Comparison of ENCODE assay signal across 24 mouse cellular contexts in the genomic region with DNA sequence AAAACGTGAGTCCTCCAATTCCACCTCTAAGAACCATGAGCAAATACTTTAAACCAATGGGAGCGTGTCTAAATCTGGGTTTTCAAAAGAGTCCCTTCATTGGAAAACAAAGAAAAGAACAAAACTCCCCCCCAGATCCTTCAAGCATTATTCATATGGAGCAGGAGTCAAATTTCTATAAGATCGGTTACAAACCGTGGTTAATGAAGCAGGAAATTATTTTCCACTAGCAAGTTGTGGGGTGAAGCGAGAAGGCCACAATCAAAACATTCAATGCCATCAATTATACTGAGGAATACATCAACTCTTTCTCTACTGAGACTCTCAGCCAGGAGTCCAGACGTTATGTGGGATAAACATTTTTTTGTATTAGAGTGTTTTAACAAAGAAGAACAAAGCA.
DNase-seq lines count a peak whose midpoint lies in the region; ATAC-seq lines count a peak whose summit lies in the region.
"Had no signal": no experiment of that assay in that cellular context is flagged by ENCODE, and none has a peak within 500 bp of the region (broad histone marks: within the 10 kb centered on the region; RNA-seq: fewer than 3 reads in every experiment).

No protein-coding gene starts in this region.

- H3K27me3 ChIP-seq in forebrain, embryonic 11.5 days (ENCODE audit: control insufficient read depth, insufficient read depth, low read length): no peaks in the 10 kb centered on the region
- H3K27me3 ChIP-seq in forebrain, embryonic 13.5 days: no peaks in the 10 kb centered on the region
- H3K27me3 ChIP-seq in kidney, embryonic 14.5 days (ENCODE audit: control insufficient read depth, insufficient read depth, low read length): no peaks in the 10 kb centered on the region
- H3K27me3 ChIP-seq: forebrain, embryonic 15.5 days; hindbrain, embryonic 15.5 days; neural tube, embryonic 15.5 days had no signal

- H3K36me3 ChIP-seq in forebrain, embryonic 11.5 days (ENCODE audit: control insufficient read depth, insufficient read depth, low read length): no peaks in the 10 kb centered on the region
- H3K36me3 ChIP-seq in forebrain, embryonic 13.5 days (ENCODE audit: poor library complexity, severe bottlenecking): no peaks in the 10 kb centered on the region
- H3K36me3 ChIP-seq in kidney, embryonic 14.5 days (ENCODE audit: control insufficient read depth, insufficient read depth, low read length): no peaks in the 10 kb centered on the region
- H3K36me3 ChIP-seq: forebrain, embryonic 15.5 days; hindbrain, embryonic 15.5 days; neural tube, embryonic 15.5 days had no signal

- ATAC-seq in forebrain, embryonic 11.5 days (replicated peaks; ENCODE audit: low FRiP score): 0 out of 2 replicates have a peak, but pooled peaks have one; percentile 21
- no peak for ATAC-seq in forebrain, embryonic 13.5 days
- ATAC-seq in kidney, embryonic 14.5 days (ENCODE audit: low FRiP score, low TSS enrichment): peak; percentile 40; the same call in 1 of the 2 replicates
- ATAC-seq: CD4-positive, CD25-positive, alpha-beta regulatory T cell, adult 4 months; forebrain, embryonic 15.5 days; intestine, embryonic 16.5 days; midbrain, embryonic 16.5 days had no signal

- no peak overlapping the region for H3K27ac ChIP-seq in forebrain, embryonic 11.5 days (ENCODE audit: low read depth, low read length)
- no peak overlapping the region for H3K27ac ChIP-seq in forebrain, embryonic 13.5 days
- H3K27ac ChIP-seq in kidney, embryonic 14.5 days (ENCODE audit: low read depth, low read length): peak overlapping the region; percentile 43; the same call in 1 of the 2 replicates
- H3K27ac ChIP-seq: forebrain, embryonic 15.5 days; hindbrain, embryonic 15.5 days; neural tube, embryonic 15.5 days had no signal

- no peak overlapping the region for H3K9ac ChIP-seq in forebrain, embryonic 11.5 days (ENCODE audit: low read length)
- no peak overlapping the region for H3K9ac ChIP-seq in forebrain, embryonic 13.5 days
- H3K9ac ChIP-seq in kidney, embryonic 14.5 days (ENCODE audit: low read depth, low read length): no peak overlapping the region
- H3K9ac ChIP-seq: forebrain, embryonic 15.5 days; hindbrain, embryonic 15.5 days; neural tube, embryonic 15.5 days had no signal

- no peak overlapping the region for H3K4me2 ChIP-seq in forebrain, embryonic 11.5 days (ENCODE audit: low read depth, low read length, severe bottlenecking)
- H3K4me2 ChIP-seq in forebrain, embryonic 13.5 days: no peak overlapping the region
- H3K4me2 ChIP-seq in kidney, embryonic 14.5 days (replicated peaks; ENCODE audit: low read depth, low read length): no peak overlapping the region
- H3K4me2 ChIP-seq: forebrain, embryonic 15.5 days; heart, embryonic 11.5 days; hindbrain, embryonic 15.5 days; neural tube, embryonic 15.5 days had no signal

- no peak overlapping the region for H3K4me3 ChIP-seq in forebrain, embryonic 11.5 days (ENCODE audit: low read depth, low read length)
- no peak overlapping the region for H3K4me3 ChIP-seq in forebrain, embryonic 13.5 days
- H3K4me3 ChIP-seq in kidney, embryonic 14.5 days (ENCODE audit: low read length): no peak overlapping the region
- H3K4me3 ChIP-seq: forebrain, embryonic 15.5 days; hindbrain, embryonic 15.5 days; neural tube, embryonic 15.5 days had no signal

- WGBS in forebrain, embryonic 11.5 days: 16% methylated on average over 6 of the region's 6 CpGs
- 4% methylated on average over 6 of the region's 6 CpGs for WGBS in forebrain, embryonic 13.5 days
- 9% methylated on average over 6 of the region's 6 CpGs for WGBS in kidney, embryonic 14.5 days

- H3K4me1 ChIP-seq in forebrain, embryonic 11.5 days (replicated peaks; ENCODE audit: control insufficient read depth, insufficient read depth, low read length): no peaks in the 10 kb centered on the region
- H3K4me1 ChIP-seq in forebrain, embryonic 13.5 days: peaks cover 17% of the 10 kb centered on the region
- peaks cover 26% of the 10 kb centered on the region; the same call in 1 of the 2 replicates for H3K4me1 ChIP-seq in kidney, embryonic 14.5 days (ENCODE audit: control insufficient read depth, insufficient read depth, low read length)
- H3K4me1 ChIP-seq: neural tube, embryonic 15.5 days had no signal

- H3K9me3 ChIP-seq in forebrain, embryonic 11.5 days (ENCODE audit: control insufficient read depth, low read length): no peaks in the 10 kb centered on the region
- no peaks in the 10 kb centered on the region for H3K9me3 ChIP-seq in forebrain, embryonic 13.5 days (replicated peaks)
- peaks cover 3% of the 10 kb centered on the region; the same call in 1 of the 2 replicates for H3K9me3 ChIP-seq in kidney, embryonic 14.5 days (ENCODE audit: control insufficient read depth, low read length)
- H3K9me3 ChIP-seq: forebrain, embryonic 15.5 days; hindbrain, embryonic 15.5 days; neural tube, embryonic 15.5 days had no signal

- intact Hi-C loops in heart, postnatal 14 days (cut with DNase I): no loop called here

- no peak for DNase-seq in forebrain, embryonic 11.5 days (ENCODE audit: low spot score)
- DNase-seq in kidney, postnatal 14 days: no peak
- DNase-seq in embryo, embryonic 10.5 days (ENCODE audit: low spot score): peak; percentile 58
- peak; percentile 54 for DNase-seq in retina, embryonic 14.5 days (ENCODE audit: low spot score)
- no peak for DNase-seq in heart, postnatal 14 days
- DNase-seq: adrenal gland, postnatal 36 days; cerebellum, adult 11 months; cerebellum, postnatal 10 days; gastrocnemius, postnatal 10 days; heart, adult 11 months; kidney, postnatal 25 days; layer of hippocampus, postnatal 36 days; lung, postnatal 4 days; right cerebral cortex, postnatal 25 days; thymus, postnatal 14 days had no signal

Comparison
In these comparisons a context has a peak if more than half of its experiments do, and no peak if none do; other contexts are left out.
1. DNase-seq: peak in embryo, embryonic 10.5 days (single experiment) and retina, embryonic 14.5 days (single experiment); none in forebrain, embryonic 11.5 days (single experiment), kidney, postnatal 14 days (single experiment) and heart, postnatal 14 days (0 of 2).